Mouse (Mus musculus) neural tube, embryonic 11.5 days (tissue): ENCODE measurements around the gene Scg3. TPM values are rescaled to one million over a fixed set of nuclear protein-coding genes. Genes with fewer than 3 reads are reported as not detected.
"Not testable (repeated sequence)": the region's sequence is repeated elsewhere in the genome, so short reads cannot be mapped to it uniquely, and the experiment has no call there.

ENCODE experiments used
- ATAC-seq: fragments of 200-750 bp; cut with Nextera tagmentation; 2 replicates; pipeline ENCODE4 v1.8.0; 2017; ENCODE audit warnings: moderate number of reproducible peaks, mild to moderate bottlenecking, moderate TSS enrichment, moderate library complexity; ENCODE audit not compliant: insufficient read depth, low FRiP score, low TSS enrichment
- DNase-seq: peaks from one replicate; pipeline ENCODE4 v3.0.0-alpha.2; 2015; ENCODE audit warnings: low spot score
- H3K27ac ChIP-seq: fragments of 300-500 bp; sonication (generic); 2 replicates; pipeline ENCODE4 v1.5.1; 2014; ENCODE audit warnings: low read depth, mild to moderate bottlenecking, low read length
- H3K27me3 ChIP-seq: fragments of 300-500 bp; sonication (generic); 2 replicates; pipeline ENCODE4 v1.6.1; 2014; ENCODE audit warnings: mild to moderate bottlenecking, low read length, mixed read lengths; ENCODE audit not compliant: control insufficient read depth, insufficient read depth
- H3K36me3 ChIP-seq: fragments of 300-500 bp; sonication (generic); 2 replicates; pipeline ENCODE4 v1.6.1; 2014; ENCODE audit warnings: mild to moderate bottlenecking, low read length, moderate library complexity, mixed read lengths; ENCODE audit not compliant: control insufficient read depth, insufficient read depth
- H3K4me1 ChIP-seq: fragments of 300-500 bp; sonication (generic); 2 replicates; pipeline ENCODE4 v1.6.1; 2014; ENCODE audit warnings: low read length, mixed read lengths; ENCODE audit not compliant: control insufficient read depth, insufficient read depth
- H3K4me2 ChIP-seq: fragments of 300-500 bp; sonication (generic); 2 replicates; pipeline ENCODE4 v1.6.1; 2014; ENCODE audit warnings: low read depth, mild to moderate bottlenecking, moderate library complexity
- H3K4me3 ChIP-seq: fragments of 300-500 bp; sonication (generic); 2 replicates; pipeline ENCODE4 v1.5.1; 2014; ENCODE audit warnings: low read depth, low read length
- H3K9ac ChIP-seq: fragments of 300-500 bp; sonication (generic); 2 replicates; pipeline ENCODE4 v1.6.1; 2014; ENCODE audit warnings: mild to moderate bottlenecking, low read length
- H3K9me3 ChIP-seq: fragments of 300-500 bp; sonication (generic); 2 replicates; pipeline ENCODE4 v1.6.1; 2016; ENCODE audit warnings: low read length; ENCODE audit not compliant: control insufficient read depth
- WGBS: fragments of 180-500 bp; shearing (Covaris S2); extraction: QIAGEN DNeasy Blood & Tissue Kit; methylation state at CpG from one replicate; pipeline ENCODE4 v1.1.7; 2014; 5-methylcytosine and 5-hydroxymethylcytosine counted together
- polyA plus RNA-seq: library from polyadenylated mRNA; unstranded; fragments of >200 nt; fragmentation: Nextera tagmentation; extraction: Ambion mirVana; gene quantifications from 2 replicates; pipeline ENCODE4 v1.2.1, GENCODE M21; 2014

Gene Scg3
- polyA plus RNA-seq, 1 experiment from 2014 or later = 62.4 TPM

DNA sequence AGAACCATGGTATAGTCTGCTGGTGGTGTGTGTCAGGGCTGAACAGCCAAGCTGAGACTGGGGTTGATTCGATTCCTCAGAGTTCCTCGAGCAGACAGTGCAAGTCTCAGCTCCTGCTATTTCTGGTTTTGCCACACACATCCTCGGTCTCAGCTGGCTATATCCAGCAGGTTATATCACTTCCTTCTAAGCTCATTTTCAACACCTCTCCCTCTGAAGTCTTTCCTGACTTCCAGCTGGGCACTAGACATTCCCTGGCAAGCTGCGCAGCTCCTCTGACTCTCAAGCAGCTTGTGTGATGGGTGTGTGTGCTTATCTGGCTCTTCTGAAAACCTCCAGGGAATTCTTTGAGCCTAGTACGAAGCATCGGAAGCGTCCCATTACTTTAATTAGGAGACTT lies 7.6 kb downstream of the Scg3 start:
- Histone ChIP-seq H3K4me3 (no peak overlapping the region), H3K4me1 (no peaks in the 10 kb centered on the region), H3K27me3 (no peaks in the 10 kb centered on the region), H3K27ac (no peak overlapping the region), H3K9me3 (no peaks in the 10 kb centered on the region), H3K4me2 (no peak overlapping the region), H3K36me3 (no peaks in the 10 kb centered on the region), H3K9ac (no peak overlapping the region)
- DNase-seq (no peak), ATAC-seq (no peak)
- 86% methylated on average over 7 of the region's 7 CpGs for WGBS

DNA sequence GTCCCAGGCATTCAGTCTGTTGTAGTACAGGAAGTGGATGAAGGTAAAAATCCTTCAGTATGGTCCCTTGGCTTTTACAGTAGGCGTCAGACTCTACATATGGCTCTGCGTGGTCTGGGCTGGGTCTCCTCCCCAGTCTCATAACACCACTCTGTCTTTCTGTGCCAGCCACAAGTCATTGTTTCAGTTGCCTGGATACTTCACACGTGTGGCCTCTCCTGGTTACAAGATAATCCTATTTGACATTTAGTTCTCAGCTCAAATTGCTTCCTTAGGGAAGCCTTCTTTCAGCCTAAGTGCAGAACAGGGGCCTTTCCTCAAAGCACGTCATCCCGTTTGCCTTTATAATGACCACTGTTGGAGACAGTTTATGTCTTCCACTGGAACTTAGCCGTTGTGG lies 11.1 kb downstream of the Scg3 start:
- Histone ChIP-seq H3K9ac (no peak overlapping the region), H3K27ac (no peak overlapping the region), H3K4me3 (no peak overlapping the region), H3K27me3 (no peaks in the 10 kb centered on the region), H3K9me3 (no peaks in the 10 kb centered on the region), H3K36me3 (no peaks in the 10 kb centered on the region), H3K4me1 (no peaks in the 10 kb centered on the region), H3K4me2 (no peak overlapping the region)
- no peak for ATAC-seq
- 82% methylated on average over 6 of the region's 6 CpGs for WGBS
- no peak for DNase-seq

DNA sequence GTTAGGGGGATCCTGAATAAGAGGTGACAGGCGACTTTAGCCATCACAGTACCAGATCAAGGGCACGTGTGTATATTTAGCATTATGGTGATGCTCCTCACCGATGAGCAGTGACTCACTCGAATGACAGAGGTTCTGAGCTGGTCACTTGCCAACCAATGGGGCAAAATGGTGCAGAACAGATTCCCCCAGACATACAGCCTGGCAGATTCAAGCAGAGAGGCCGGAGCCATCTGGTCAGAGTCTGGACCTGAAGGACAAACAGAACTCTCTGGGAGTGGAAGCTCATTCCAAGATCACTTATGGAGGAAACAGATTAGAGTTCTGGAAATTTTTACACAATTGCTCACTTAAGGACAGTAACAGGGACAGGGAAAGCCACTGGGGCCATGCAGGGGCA lies 17.2 kb downstream of the Scg3 start:
- WGBS = 84% methylated on average over 5 of the region's 5 CpGs
- H3K27ac ChIP-seq = no peak overlapping the region
- no peak overlapping the region for H3K4me3 ChIP-seq
- DNase-seq = no peak
- H3K27me3 ChIP-seq = no peaks in the 10 kb centered on the region
- no peak overlapping the region for H3K4me2 ChIP-seq
- no peaks in the 10 kb centered on the region for H3K9me3 ChIP-seq
- no peaks in the 10 kb centered on the region for H3K36me3 ChIP-seq
- H3K4me1 ChIP-seq = no peaks in the 10 kb centered on the region
- H3K9ac ChIP-seq = no peak overlapping the region
- no peak for ATAC-seq

DNA sequence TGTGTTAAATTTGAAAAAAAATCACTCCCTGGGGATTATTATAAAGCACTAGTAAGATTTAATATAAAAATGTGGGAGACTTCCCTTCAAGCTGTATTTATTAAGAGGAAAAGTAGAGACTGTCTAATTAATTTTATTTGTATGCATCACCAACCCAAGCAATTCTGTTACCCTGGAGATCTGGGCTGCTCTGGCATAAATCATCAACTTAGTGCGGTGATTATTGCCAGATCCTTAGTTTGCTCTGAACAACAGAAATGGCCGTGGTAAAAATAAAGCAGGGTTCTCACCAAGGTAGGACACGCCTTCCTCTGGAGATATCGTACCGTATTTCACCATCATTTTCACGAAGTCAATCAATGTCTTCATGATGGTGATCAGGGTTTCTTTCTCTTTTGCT lies 18.5 kb downstream of the Scg3 start:
- no peaks in the 10 kb centered on the region for H3K36me3 ChIP-seq
- no peak overlapping the region for H3K27ac ChIP-seq
- 87% methylated on average over 6 of the region's 6 CpGs for WGBS
- no peak overlapping the region for H3K4me2 ChIP-seq
- DNase-seq (no peak), ATAC-seq (no peak)
- H3K27me3 ChIP-seq = no peaks in the 10 kb centered on the region
- H3K4me3 ChIP-seq = no peak overlapping the region
- H3K9me3 ChIP-seq = no peaks in the 10 kb centered on the region
- no peaks in the 10 kb centered on the region for H3K4me1 ChIP-seq
- H3K9ac ChIP-seq = no peak overlapping the region

DNA sequence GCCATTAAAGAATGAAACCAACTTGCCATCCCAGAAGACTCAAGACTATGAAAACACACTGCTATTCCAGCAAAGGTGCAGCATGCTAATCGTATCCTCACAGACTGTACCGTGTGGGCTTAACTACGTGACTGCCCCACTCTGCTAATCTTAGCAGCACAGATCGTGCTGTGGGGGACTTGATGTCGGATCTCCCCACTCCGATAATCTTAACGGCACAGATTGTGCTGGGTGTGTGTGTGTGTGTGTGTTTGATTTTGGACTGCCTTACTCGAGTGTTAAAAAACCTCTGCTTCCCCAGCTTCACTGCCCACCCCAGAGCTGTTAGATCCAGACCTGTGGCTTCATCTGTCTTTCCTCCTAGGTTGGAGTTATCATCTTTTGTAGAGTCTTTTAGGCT lies 22.9 kb downstream of the Scg3 start:
- no peak for DNase-seq
- no peaks in the 10 kb centered on the region for H3K9me3 ChIP-seq
- no peaks in the 10 kb centered on the region for H3K36me3 ChIP-seq
- no peak overlapping the region for H3K27ac ChIP-seq
- 92% methylated on average over 8 of the region's 8 CpGs for WGBS
- no peaks in the 10 kb centered on the region for H3K4me1 ChIP-seq
- H3K27me3 ChIP-seq = no peaks in the 10 kb centered on the region
- ATAC-seq = no peak
- no peak overlapping the region for H3K9ac ChIP-seq
- no peak overlapping the region for H3K4me2 ChIP-seq
- no peak overlapping the region for H3K4me3 ChIP-seq

DNA sequence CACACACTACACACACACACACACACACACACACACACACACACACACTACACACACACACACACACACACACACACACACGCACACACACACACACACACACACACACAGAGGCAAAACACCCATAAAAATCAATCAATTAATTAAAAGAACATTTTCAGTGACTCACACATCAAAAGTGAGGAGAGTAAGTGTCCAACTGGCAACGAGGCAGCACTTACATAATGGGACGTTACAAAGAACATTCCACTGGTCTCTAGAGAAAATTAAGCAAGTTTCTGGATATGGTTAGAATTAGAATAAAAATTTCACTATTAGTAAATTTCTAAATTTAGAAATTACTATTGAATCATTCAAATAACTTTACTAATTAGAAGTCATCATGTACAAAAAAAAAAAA lies 27.4 kb downstream of the Scg3 start:
- not testable (repeated sequence) for H3K36me3 ChIP-seq, H3K9me3 ChIP-seq, ATAC-seq, H3K9ac ChIP-seq, H3K4me3 ChIP-seq, H3K4me2 ChIP-seq, H3K4me1 ChIP-seq, H3K27me3 ChIP-seq, H3K27ac ChIP-seq, DNase-seq
- 80% methylated on average over 3 of the region's 3 CpGs for WGBS

DNA sequence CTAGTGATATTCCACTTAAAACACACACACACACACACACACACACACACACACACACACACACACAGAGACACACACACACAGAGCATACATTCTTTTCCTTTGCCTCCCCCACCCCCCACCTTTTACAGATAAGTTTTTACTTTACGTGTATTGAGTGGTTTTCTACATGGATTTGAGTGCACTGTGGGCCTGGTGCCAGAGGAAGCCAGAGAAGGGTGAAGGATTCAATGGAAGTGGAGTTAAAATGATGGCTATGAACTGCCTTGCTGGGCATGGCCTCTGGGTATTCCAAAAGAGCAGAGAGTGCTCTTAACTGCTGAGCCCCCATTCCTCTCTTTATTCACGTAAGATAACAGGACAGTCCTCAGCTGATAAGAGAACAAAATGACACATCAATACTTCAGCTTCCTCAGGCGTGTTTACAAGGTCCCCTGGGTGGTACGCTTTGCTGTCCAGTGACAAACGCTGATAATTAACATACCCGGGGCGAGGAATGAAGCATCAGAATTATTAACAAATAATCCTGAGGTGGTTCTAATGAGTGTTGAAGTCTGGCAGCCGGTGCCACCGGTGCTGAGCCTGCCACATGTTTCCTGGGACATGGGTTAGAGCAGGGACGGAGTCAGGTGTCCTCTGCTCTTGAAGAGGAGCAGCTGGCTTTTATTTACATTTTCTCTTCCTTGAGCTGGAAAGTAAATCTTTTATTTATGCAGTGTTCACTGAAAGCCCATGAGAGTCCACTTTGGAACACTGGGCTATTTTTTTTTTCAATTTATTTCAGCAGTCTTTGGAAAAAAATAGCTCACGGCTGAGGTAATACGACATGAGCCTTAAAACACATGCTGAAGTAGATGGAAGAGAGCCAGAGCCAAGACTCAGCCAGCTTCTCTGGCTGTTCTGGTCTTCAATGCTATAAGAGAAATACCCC lies 29.6 kb downstream of the Scg3 start:
- Histone ChIP-seq H3K4me2 (no peak overlapping the region), H3K9ac (no peak overlapping the region), H3K36me3 (0 out of 2 replicates have a peak, but pooled peaks cover 2% of the 10 kb centered on the region), H3K27ac (no peak overlapping the region), H3K27me3 (no peaks in the 10 kb centered on the region), H3K4me3 (no peak overlapping the region), H3K9me3 (no peaks in the 10 kb centered on the region), H3K4me1 (no peaks in the 10 kb centered on the region)
- ATAC-seq (no peak), DNase-seq (no peak)
- WGBS = 71% methylated on average over 12 of the region's 12 CpGs

DNA sequence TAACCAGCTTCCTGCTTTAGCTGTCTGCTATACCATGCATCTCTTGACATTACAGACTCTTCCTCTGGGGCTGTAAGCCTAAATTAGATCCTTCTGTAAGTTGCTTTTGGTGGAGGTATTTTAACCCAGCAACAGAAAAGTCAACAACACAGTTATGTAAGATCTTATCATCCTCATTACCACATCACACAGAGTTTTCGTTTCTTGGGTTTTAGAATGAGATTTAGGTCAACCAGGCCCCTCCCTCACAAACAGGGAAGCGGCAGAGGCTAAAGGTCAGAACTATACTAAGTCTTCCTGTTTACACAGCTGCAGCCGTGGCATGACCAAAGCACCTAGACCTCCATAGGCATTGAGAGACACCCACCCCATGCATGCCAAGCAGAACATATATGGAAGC lies 38.5 kb downstream of the Scg3 start:
- Histone ChIP-seq H3K36me3 (peaks cover 2% of the 10 kb centered on the region; the same call in 1 of the 2 replicates), H3K4me2 (no peak overlapping the region), H3K27ac (no peak overlapping the region), H3K9me3 (no peaks in the 10 kb centered on the region), H3K27me3 (no peaks in the 10 kb centered on the region), H3K4me3 (no peak overlapping the region), H3K4me1 (no peaks in the 10 kb centered on the region), H3K9ac (no peak overlapping the region)
- 58% methylated on average over 3 of the region's 3 CpGs for WGBS
- no peak for DNase-seq
- ATAC-seq = no peak

DNA sequence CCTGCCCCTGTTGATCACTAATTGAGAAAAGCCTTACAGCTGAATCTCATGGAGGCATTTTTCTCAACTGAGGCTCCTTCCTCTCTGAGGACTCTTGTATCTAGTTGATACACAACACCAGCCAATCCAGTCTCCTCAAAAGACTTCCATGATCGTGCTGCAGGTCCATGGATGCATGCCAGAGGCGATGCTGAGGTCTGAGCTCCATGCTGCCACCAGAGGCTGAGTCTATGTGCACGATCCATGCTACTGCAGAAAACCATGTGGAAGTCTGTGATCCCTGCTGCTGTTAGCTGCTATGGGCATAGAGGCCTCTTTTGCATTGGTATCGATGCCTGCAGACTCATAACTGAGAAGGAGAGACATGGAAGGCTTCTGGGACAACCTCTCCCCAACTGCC lies 49.6 kb downstream of the Scg3 start:
- Histone ChIP-seq H3K4me1 (no peaks in the 10 kb centered on the region), H3K27ac (no peak overlapping the region), H3K4me2 (no peak overlapping the region), H3K9me3 (no peaks in the 10 kb centered on the region), H3K27me3 (no peaks in the 10 kb centered on the region), H3K9ac (no peak overlapping the region), H3K36me3 (no peaks in the 10 kb centered on the region), H3K4me3 (no peak overlapping the region)
- no peak for ATAC-seq
- no peak for DNase-seq
- WGBS = 95% methylated on average over 4 of the region's 4 CpGs
